In genomic region chr6:35133579-35134488, GRCm38 (mm10) we compare ENCODE assay signal across 8 mouse cellular contexts. TPM values are rescaled to one million over a fixed set of nuclear protein-coding genes. Genes with fewer than 3 reads are reported as not detected.
DNase-seq lines count a peak whose midpoint lies in the region; ATAC-seq and TF ChIP-seq lines count a peak whose summit lies in the region.

Cnot4 (minus strand) TSS chr6:35133724.

- H3K9ac ChIP-seq in hindbrain, embryonic 13.5 days, result peak within 1 kb of the TSS; percentile 94

- H3K4me2 ChIP-seq in hindbrain, embryonic 13.5 days, result peak within 1 kb of the TSS; percentile 91

- no peaks in the 10 kb centered on the region for H3K36me3 ChIP-seq in hindbrain, embryonic 13.5 days

- no peaks in the 10 kb centered on the region for H3K9me3 ChIP-seq in hindbrain, embryonic 13.5 days

- H3K4me1 ChIP-seq in hindbrain, embryonic 13.5 days (replicated peaks), result peaks cover 26% of the 10 kb centered on the region

- peak; percentile 99 for ATAC-seq in Patski
- peak; percentile 98 for ATAC-seq in hindbrain, embryonic 13.5 days (ENCODE audit: low FRiP score)

- in situ Hi-C loops in Patski (cut with MboI; ENCODE audit: low pct_unique_long_range_greater_than_20kb), result no loop called here

- TF ChIP-seq CTCF in Patski (IDR thresholded peaks at IDR 0.05), result no peak

- CTCF ChIA-PET in Patski (lab: Charles Lee), result no interaction called here

- H3K27me3 ChIP-seq in Patski, result no peaks in the 10 kb centered on the region
- no peaks in the 10 kb centered on the region for H3K27me3 ChIP-seq in hindbrain, embryonic 13.5 days

- POLR2A ChIA-PET in Patski (lab: Charles Lee), result no interaction called here

- WGBS in hindbrain, embryonic 13.5 days, result under 1% methylated on average over 52 of the region's 55 CpGs

- peak within 1 kb of the TSS; percentile 93 for H3K27ac ChIP-seq in hindbrain, embryonic 13.5 days

- peak within 1 kb of the TSS; percentile 88 for H3K4me3 ChIP-seq in hindbrain, embryonic 13.5 days

- DNase-seq in Patski (ENCODE audit: low read depth, low spot score), result peak; percentile 67
- peak; percentile 99 for DNase-seq in cerebellum, postnatal 14 days
- DNase-seq in frontal cortex, postnatal 14 days (ENCODE audit: low spot score in 2 of 2), result peak; percentile 98
- peak; percentile 91 to 98 for DNase-seq in layer of hippocampus, postnatal 25 days (ENCODE audit: extremely low spot score in 1 of 2, low spot score in 1 of 2)
- DNase-seq in lung, postnatal 25 days (ENCODE audit: low spot score), result peak; percentile 99
- DNase-seq in retina, embryonic 14.5 days (ENCODE audit: low spot score), result peak; percentile 98
- DNase-seq in thymus, postnatal 4 days, result peak; percentile 97

RNA-seq across cellular contexts. Expression of gene Cnot4, which starts in this region (rescaled TPM):
- 19.5 TPM for polyA plus RNA-seq in Patski (2021)
- 36.3 and 37.6 TPM in 2 replicates for polyA plus RNA-seq in hindbrain, embryonic 13.5 days (2015; fragmentation: Nextera tagmentation; extraction: Ambion mirVana)
- total RNA-seq in layer of hippocampus, postnatal 25 days (2021), result 10 to 100 TPM; 46.1 to 50.2 TPM

Comparison
In these comparisons a context has a peak if more than half of its experiments do, and no peak if none do; other contexts are left out.
1. Peak in every context shown above with its lines: DNase-seq, ATAC-seq, H3K4me3 ChIP-seq and H3K27ac ChIP-seq.